Mouse (Mus musculus): ENCODE results near the gene Dus2. TPM values are rescaled to one million over a fixed set of nuclear protein-coding genes. Genes with fewer than 3 reads are reported as not detected.

The Dus2 gene
- polyA plus RNA-seq, 1 experiment from 2014 or later = 19.7 TPM

DNA sequence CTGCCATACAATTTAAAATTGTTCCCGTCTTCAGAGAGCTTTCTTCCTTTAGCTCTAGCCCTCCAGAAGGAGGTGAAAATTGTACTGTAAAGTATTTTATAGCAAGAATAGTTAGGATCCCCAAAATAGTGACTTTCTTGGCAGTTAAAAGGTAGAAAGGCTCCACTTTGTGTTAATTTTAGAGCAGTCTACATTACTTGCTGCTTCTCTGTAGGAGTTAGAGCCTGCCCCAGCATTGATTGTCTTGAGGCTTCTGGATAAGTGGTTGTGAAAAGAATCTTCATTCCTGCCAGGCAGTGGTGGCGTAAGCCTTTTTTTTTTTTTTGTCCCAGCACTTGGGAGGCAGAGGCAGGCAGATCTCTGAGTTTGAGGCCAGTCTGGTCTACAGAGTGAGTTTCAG lies 75.6 kb downstream of the Dus2 start:
- Histone ChIP-seq H3K4me3 (ENCODE audit: low read length) (no peak overlapping the region), H3K9me3 (ENCODE audit: low read length) (no peaks in the 10 kb centered on the region), H3K36me3 (ENCODE audit: insufficient read depth, low read length) (no peaks in the 10 kb centered on the region), H3K4me2 (replicated peaks; ENCODE audit: low read depth, low read length) (no peak overlapping the region), H3K27ac (ENCODE audit: low read length) (no peak overlapping the region), H3K4me1 (ENCODE audit: insufficient read depth, low read length) (peaks cover 6% of the 10 kb centered on the region; the same call in 1 of the 2 replicates), H3K27me3 (ENCODE audit: insufficient read depth, low read length) (no peaks in the 10 kb centered on the region), H3K9ac (replicated peaks; ENCODE audit: low read length) (no peak overlapping the region)
- WGBS = 95% methylated on average over 2 of the region's 2 CpGs
- ATAC-seq (ENCODE audit: low FRiP score, low TSS enrichment) = no peak

DNA sequence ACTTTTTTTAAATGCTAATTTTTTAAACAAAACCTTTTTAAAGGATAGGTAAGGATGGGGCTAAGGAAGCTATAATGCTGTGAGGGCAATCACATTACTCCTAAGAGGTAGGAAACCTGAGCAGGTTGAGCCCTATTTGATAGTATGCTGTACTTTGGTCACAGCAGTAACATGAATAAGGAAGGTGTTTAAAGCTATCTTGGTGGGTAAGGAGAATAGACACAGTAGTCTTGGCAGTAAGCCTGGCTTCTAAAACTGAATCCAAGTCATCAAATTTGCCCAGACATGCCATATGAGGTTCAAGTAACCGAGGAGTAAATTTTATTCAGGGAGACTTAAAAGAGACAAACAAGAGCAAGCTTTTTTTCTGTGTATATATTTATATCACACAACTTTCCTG lies 78.4 kb downstream of the Dus2 start:
- H3K27ac ChIP-seq (ENCODE audit: low read length) = no peak overlapping the region
- ATAC-seq (ENCODE audit: low FRiP score, low TSS enrichment) = no peak
- H3K4me1 ChIP-seq (ENCODE audit: insufficient read depth, low read length) = no peaks in the 10 kb centered on the region
- H3K36me3 ChIP-seq (ENCODE audit: insufficient read depth, low read length) = no peaks in the 10 kb centered on the region
- H3K9ac ChIP-seq (replicated peaks; ENCODE audit: low read length) = no peak overlapping the region
- H3K9me3 ChIP-seq (ENCODE audit: low read length) = no peaks in the 10 kb centered on the region
- no peak overlapping the region for H3K4me3 ChIP-seq (ENCODE audit: low read length)
- 54% methylated on average over 1 of the region's 1 CpGs for WGBS
- no peak overlapping the region for H3K4me2 ChIP-seq (replicated peaks; ENCODE audit: low read depth, low read length)
- no peaks in the 10 kb centered on the region for H3K27me3 ChIP-seq (ENCODE audit: insufficient read depth, low read length)

DNA sequence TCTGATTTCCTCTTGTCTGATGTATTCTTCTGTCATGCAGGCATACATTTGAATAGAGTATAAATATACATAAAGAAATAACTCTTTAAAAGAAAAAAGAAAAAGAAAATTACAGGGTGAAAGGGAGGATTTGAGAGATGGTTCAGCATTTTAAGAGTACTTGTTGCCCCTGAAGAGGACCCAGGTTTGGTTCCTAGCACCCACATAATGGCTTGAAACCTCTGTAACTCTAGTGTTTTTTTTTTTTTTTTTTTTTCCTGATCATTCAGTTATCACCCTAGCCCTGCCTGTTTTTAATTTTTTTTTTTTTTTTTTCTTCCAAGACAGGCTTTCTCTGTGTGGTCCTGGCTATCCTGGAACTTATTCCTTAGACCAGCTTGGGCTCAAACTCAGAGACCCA lies 81.0 kb downstream of the Dus2 start:
- no peak for ATAC-seq (ENCODE audit: low FRiP score, low TSS enrichment)
- no peak overlapping the region for H3K4me2 ChIP-seq (replicated peaks; ENCODE audit: low read depth, low read length)
- no peaks in the 10 kb centered on the region for H3K36me3 ChIP-seq (ENCODE audit: insufficient read depth, low read length)
- H3K27me3 ChIP-seq (ENCODE audit: insufficient read depth, low read length) = no peaks in the 10 kb centered on the region
- H3K9me3 ChIP-seq (ENCODE audit: low read length) = no peaks in the 10 kb centered on the region
- H3K4me3 ChIP-seq (ENCODE audit: low read length) = no peak overlapping the region
- H3K9ac ChIP-seq (replicated peaks; ENCODE audit: low read length) = no peak overlapping the region
- no peaks in the 10 kb centered on the region for H3K4me1 ChIP-seq (ENCODE audit: insufficient read depth, low read length)
- H3K27ac ChIP-seq (ENCODE audit: low read length) = no peak overlapping the region

DNA sequence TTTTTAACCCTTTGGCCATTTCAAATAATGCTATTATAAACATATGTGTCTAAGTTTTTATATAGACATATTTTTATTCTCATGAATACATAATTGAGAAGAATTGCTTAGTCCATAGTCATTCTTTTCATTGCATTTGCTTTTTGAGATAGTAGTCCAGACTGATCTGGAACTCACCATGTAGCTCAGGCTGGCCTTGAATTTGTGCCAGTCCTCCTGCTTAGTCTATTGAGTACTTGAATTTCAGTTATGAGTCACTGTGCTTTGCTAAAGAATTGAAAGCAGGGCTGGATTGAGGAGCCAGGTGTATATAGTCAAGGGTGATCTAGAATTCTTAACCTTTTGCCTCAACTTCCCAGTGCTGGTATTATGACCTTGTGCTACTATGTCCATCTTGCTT lies 83.1 kb downstream of the Dus2 start:
- Histone ChIP-seq H3K4me3 (ENCODE audit: low read length) (no peak overlapping the region), H3K9me3 (ENCODE audit: low read length) (no peaks in the 10 kb centered on the region), H3K27me3 (ENCODE audit: insufficient read depth, low read length) (no peaks in the 10 kb centered on the region), H3K4me2 (replicated peaks; ENCODE audit: low read depth, low read length) (no peak overlapping the region), H3K27ac (ENCODE audit: low read length) (no peak overlapping the region), H3K36me3 (ENCODE audit: insufficient read depth, low read length) (0 out of 2 replicates have a peak, but pooled peaks cover 2% of the 10 kb centered on the region), H3K4me1 (ENCODE audit: insufficient read depth, low read length) (no peaks in the 10 kb centered on the region), H3K9ac (replicated peaks; ENCODE audit: low read length) (no peak overlapping the region)
- no peak for ATAC-seq (ENCODE audit: low FRiP score, low TSS enrichment)

DNA sequence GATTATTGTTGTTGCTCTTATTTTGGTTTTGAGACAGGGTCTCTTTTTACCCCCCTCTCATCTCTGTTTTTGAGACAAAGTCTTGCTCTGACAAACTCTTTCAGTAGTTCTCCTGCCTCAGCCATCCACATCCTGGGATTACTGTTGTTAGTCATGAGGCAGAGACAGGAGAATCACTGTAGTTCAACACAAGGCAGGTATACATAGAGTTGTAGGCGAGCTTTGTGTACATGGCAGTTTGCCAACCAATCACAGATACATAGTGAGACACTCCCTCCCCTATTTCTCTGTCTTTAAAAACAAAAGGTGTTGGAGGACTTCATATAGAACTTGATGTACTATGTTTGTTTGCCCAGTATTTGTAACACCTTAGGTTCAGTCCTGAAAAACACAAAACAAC lies 83.5 kb downstream of the Dus2 start:
- Histone ChIP-seq H3K9ac (replicated peaks; ENCODE audit: low read length) (no peak overlapping the region), H3K9me3 (ENCODE audit: low read length) (no peaks in the 10 kb centered on the region), H3K36me3 (ENCODE audit: insufficient read depth, low read length) (0 out of 2 replicates have a peak, but pooled peaks cover 4% of the 10 kb centered on the region), H3K27me3 (ENCODE audit: insufficient read depth, low read length) (no peaks in the 10 kb centered on the region), H3K27ac (ENCODE audit: low read length) (no peak overlapping the region), H3K4me3 (ENCODE audit: low read length) (no peak overlapping the region), H3K4me1 (ENCODE audit: insufficient read depth, low read length) (no peaks in the 10 kb centered on the region), H3K4me2 (replicated peaks; ENCODE audit: low read depth, low read length) (no peak overlapping the region)
- 90% methylated on average over 1 of the region's 1 CpGs for WGBS
- no peak for ATAC-seq (ENCODE audit: low FRiP score, low TSS enrichment)

DNA sequence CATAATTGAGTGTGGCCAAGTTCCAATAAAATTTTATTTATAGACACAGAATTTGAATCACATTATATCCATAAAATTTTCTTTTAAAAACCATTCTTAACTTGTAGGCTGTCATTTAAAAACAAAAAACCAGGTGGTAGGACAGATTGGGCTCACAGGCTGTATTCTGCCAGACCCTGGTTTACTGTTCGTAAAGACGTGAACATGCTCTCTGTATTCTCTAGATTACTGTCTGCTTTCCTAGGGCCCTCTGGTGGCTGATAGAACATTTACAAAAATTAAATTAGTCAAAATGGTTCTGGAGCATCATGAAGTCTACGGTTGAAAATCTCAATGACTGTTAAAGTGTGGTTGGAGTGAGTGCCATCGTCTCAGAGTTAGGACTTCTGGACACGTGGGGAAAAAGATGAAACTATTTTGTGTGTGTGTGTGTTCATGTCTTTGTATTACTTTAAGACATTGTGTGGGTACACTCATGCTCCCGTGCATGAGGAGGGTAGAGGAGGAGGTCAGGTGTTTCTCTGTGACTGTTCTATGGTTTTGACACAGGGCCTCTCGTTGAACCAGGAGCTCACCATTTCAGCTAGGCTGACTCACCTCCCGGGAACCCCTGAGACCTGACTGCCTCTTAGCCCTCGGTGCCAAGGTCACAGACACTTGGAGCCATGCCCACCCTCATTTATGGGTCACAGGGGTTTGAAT lies 84.2 kb downstream of the Dus2 start:
- Histone ChIP-seq H3K4me1 (ENCODE audit: insufficient read depth, low read length) (no peaks in the 10 kb centered on the region), H3K4me2 (replicated peaks; ENCODE audit: low read depth, low read length) (no peak overlapping the region), H3K9me3 (ENCODE audit: low read length) (no peaks in the 10 kb centered on the region), H3K4me3 (ENCODE audit: low read length) (no peak overlapping the region), H3K9ac (replicated peaks; ENCODE audit: low read length) (no peak overlapping the region), H3K27me3 (ENCODE audit: insufficient read depth, low read length) (no peaks in the 10 kb centered on the region), H3K27ac (ENCODE audit: low read length) (no peak overlapping the region), H3K36me3 (ENCODE audit: insufficient read depth, low read length) (0 out of 2 replicates have a peak, but pooled peaks cover 4% of the 10 kb centered on the region)
- WGBS = 77% methylated on average over 9 of the region's 9 CpGs
- no peak for ATAC-seq (ENCODE audit: low FRiP score, low TSS enrichment)

DNA sequence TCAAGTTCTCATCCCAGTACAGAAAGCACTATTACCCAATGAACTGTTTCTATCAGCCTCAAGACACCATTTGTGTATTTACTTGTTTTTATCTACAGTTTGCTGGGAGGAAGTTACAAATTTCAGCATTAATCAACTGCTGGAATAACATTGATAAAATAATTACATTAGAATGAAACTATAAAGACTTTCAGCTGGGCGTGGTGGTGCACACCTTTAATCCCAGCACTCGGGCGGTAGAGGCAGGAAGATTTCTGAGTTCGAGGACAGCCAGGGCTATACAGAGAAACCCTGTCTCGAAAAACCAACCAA lies 84.7 kb downstream of the Dus2 start:
- H3K4me2 ChIP-seq (replicated peaks; ENCODE audit: low read depth, low read length) = no peak overlapping the region
- 0 out of 2 replicates have a peak, but pooled peaks cover 5% of the 10 kb centered on the region for H3K36me3 ChIP-seq (ENCODE audit: insufficient read depth, low read length)
- no peak overlapping the region for H3K4me3 ChIP-seq (ENCODE audit: low read length)
- H3K27me3 ChIP-seq (ENCODE audit: insufficient read depth, low read length) = no peaks in the 10 kb centered on the region
- ATAC-seq (ENCODE audit: low FRiP score, low TSS enrichment) = no peak
- H3K9me3 ChIP-seq (ENCODE audit: low read length) = no peaks in the 10 kb centered on the region
- no peak overlapping the region for H3K9ac ChIP-seq (replicated peaks; ENCODE audit: low read length)
- no peaks in the 10 kb centered on the region for H3K4me1 ChIP-seq (ENCODE audit: insufficient read depth, low read length)
- WGBS = 96% methylated on average over 5 of the region's 5 CpGs
- no peak overlapping the region for H3K27ac ChIP-seq (ENCODE audit: low read length)

DNA sequence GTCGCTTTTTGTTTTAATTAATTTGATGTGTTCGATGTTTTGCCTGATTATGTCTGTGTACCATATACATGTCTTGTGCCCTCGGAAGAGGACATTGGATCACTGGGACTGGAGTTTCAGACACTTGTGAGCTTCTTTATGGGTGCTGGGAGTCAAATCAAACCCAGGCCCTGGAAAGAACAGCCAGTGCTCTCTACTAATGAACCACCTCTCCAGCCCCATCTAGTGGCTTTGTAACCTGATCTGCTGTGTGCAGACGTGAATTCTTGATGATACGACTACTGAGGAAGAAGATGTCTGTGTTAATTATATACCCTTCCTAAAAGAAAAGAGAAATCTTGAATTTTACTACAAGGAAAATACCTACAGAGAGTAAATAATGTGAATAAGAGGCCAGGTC lies 85.5 kb downstream of the Dus2 start:
- H3K9ac ChIP-seq (replicated peaks; ENCODE audit: low read length) = no peak overlapping the region
- WGBS = 76% methylated on average over 5 of the region's 5 CpGs
- 0 out of 2 replicates have a peak, but pooled peaks cover 8% of the 10 kb centered on the region for H3K36me3 ChIP-seq (ENCODE audit: insufficient read depth, low read length)
- no peak for ATAC-seq (ENCODE audit: low FRiP score, low TSS enrichment)
- H3K4me2 ChIP-seq (replicated peaks; ENCODE audit: low read depth, low read length) = no peak overlapping the region
- H3K27ac ChIP-seq (ENCODE audit: low read length) = no peak overlapping the region
- no peaks in the 10 kb centered on the region for H3K9me3 ChIP-seq (ENCODE audit: low read length)
- H3K4me3 ChIP-seq (ENCODE audit: low read length) = no peak overlapping the region
- H3K27me3 ChIP-seq (ENCODE audit: insufficient read depth, low read length) = no peaks in the 10 kb centered on the region
- no peaks in the 10 kb centered on the region for H3K4me1 ChIP-seq (ENCODE audit: insufficient read depth, low read length)

DNA sequence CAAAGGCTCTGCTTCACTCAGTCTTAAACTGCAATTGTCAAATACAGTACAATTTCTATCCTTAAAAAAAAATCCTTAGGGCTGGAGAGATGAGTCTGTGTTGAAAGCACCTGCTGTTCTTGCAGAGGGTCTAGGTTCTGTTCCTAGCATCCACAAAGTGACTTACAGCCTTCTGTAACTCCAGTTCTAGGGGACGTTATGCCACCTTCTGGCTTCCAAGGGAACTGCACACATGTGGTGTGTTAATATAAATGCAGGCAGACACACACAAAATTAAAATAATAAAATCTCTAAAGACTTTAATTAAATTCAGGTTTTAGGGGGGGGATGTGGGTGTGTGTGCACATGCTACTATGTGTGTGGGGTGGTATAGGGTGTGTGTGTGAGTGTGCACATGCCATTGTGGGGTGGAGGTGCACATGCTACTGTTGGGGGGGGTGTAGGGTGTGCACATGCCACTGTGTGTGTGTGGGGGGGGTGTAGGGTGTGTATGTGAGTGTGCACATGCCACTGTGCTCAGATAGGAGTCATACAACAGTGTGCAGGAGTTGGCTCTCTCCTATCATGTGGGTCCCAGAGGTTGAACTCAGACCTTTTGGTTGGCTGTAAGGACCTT lies 86.4 kb downstream of the Dus2 start:
- H3K9me3 ChIP-seq (ENCODE audit: low read length) = no peaks in the 10 kb centered on the region
- H3K27ac ChIP-seq (ENCODE audit: low read length) = no peak overlapping the region
- WGBS = 100% methylated on average over 1 of the region's 1 CpGs
- H3K27me3 ChIP-seq (ENCODE audit: insufficient read depth, low read length) = no peaks in the 10 kb centered on the region
- no peak overlapping the region for H3K9ac ChIP-seq (replicated peaks; ENCODE audit: low read length)
- H3K4me3 ChIP-seq (ENCODE audit: low read length) = no peak overlapping the region
- H3K4me1 ChIP-seq (ENCODE audit: insufficient read depth, low read length) = no peaks in the 10 kb centered on the region
- H3K36me3 ChIP-seq (ENCODE audit: insufficient read depth, low read length) = peaks cover 9% of the 10 kb centered on the region
- no peak overlapping the region for H3K4me2 ChIP-seq (replicated peaks; ENCODE audit: low read depth, low read length)
- ATAC-seq (ENCODE audit: low FRiP score, low TSS enrichment) = no peak

DNA sequence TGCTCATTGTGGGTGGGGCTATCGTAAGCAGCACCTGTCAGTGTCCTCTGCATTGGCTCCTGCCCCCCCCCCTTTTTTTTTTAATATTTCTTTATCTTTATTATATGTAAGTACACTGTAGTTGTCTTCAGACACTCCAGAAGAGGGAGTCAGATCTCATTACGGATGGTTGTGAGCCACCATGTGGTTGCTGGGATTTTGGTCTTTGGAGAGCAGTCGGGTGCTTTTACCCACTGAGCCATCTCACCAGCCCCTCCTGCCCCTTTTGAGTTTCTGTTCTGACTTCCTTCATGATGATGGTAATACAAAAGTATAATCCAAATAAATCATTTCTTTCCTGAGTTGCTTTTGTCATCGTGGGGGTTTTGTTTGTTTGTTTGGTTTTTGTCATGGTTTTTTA lies 111.2 kb downstream of the Dus2 start:
- WGBS = 92% methylated on average over 4 of the region's 4 CpGs
- Histone ChIP-seq H3K36me3 (ENCODE audit: insufficient read depth, low read length) (peaks cover 27% of the 10 kb centered on the region), H3K4me1 (ENCODE audit: insufficient read depth, low read length) (no peaks in the 10 kb centered on the region), H3K27ac (ENCODE audit: low read length) (no peak overlapping the region), H3K4me3 (ENCODE audit: low read length) (no peak overlapping the region), H3K27me3 (ENCODE audit: insufficient read depth, low read length) (no peaks in the 10 kb centered on the region), H3K4me2 (replicated peaks; ENCODE audit: low read depth, low read length) (no peak overlapping the region), H3K9ac (replicated peaks; ENCODE audit: low read length) (no peak overlapping the region), H3K9me3 (ENCODE audit: low read length) (no peaks in the 10 kb centered on the region)
- no peak for ATAC-seq (ENCODE audit: low FRiP score, low TSS enrichment)
